Mouse (Mus musculus) limb, embryonic 10.5 days (tissue): ENCODE results near the gene Cyp2e1. TPM values are rescaled to one million over a fixed set of nuclear protein-coding genes. Genes with fewer than 3 reads are reported as not detected.

ENCODE experiments used
- DNase-seq: peaks from one replicate; pipeline ENCODE4 v3.0.0-alpha.2; 2017; ENCODE audit warnings: low spot score
- H3K27ac ChIP-seq: fragments of 300-500 bp; sonication (generic); 2 replicates; pipeline ENCODE4 v1.5.1; 2016; ENCODE audit warnings: mild to moderate bottlenecking
- H3K27me3 ChIP-seq: fragments of 300-500 bp; sonication (generic); 2 replicates; pipeline ENCODE4 v1.6.1; 2016; ENCODE audit warnings: low read depth, mild to moderate bottlenecking; ENCODE audit not compliant: poor library complexity, severe bottlenecking
- H3K36me3 ChIP-seq: fragments of 300-500 bp; sonication (generic); 2 replicates; pipeline ENCODE4 v1.6.1; 2016; ENCODE audit warnings: mild to moderate bottlenecking, moderate library complexity
- H3K4me1 ChIP-seq: fragments of 300-500 bp; sonication (generic); 2 replicates; pipeline ENCODE4 v1.6.1; 2016
- H3K4me3 ChIP-seq: fragments of 300-500 bp; sonication (generic); 2 replicates; pipeline ENCODE4 v1.5.1; 2016; ENCODE audit warnings: mild to moderate bottlenecking, moderate library complexity
- H3K9me3 ChIP-seq: fragments of 300-500 bp; sonication (generic); replicated peaks from 2 replicates; pipeline ENCODE4 v1.6.1; 2016; ENCODE audit warnings: mild to moderate bottlenecking
- WGBS: fragments of 180-500 bp; shearing (Covaris S2); methylation state at CpG from one replicate; pipeline ENCODE4 v1.1.7; 2016; 5-methylcytosine and 5-hydroxymethylcytosine counted together
- polyA plus RNA-seq: library from polyadenylated mRNA; unstranded; fragments of >200 nt; fragmentation: Nextera tagmentation; extraction: Ambion mirVana; gene quantifications from 2 replicates; pipeline ENCODE4 v1.2.1, GENCODE M21; 2016

The Cyp2e1 gene
- polyA plus RNA-seq, 1 experiment from 2014 or later: 0.09 TPM

DNA sequence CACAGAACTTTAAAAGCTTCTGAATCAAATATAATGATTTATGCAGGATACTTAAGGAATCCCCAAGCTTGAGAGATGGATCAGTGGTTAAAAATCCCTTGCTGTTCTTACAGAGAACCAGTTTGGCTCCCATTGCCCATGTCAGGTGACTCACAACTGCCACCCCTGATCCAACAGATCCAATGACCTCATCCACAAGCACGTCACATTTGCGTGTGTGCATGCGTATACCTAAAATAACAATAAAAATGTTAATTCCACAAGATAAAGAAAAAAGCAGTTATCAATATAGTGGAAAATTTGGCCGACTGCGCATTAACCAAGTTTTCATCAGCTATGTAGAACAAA is 57.7 kb downstream of the Cyp2e1 start:
- H3K27ac ChIP-seq: 0 out of 2 replicates have a peak overlapping the region, but pooled peaks have one; percentile 65
- H3K4me1 ChIP-seq: peaks cover 11% of the 10 kb centered on the region
- no peaks in the 10 kb centered on the region for H3K27me3 ChIP-seq
- no peaks in the 10 kb centered on the region for H3K9me3 ChIP-seq
- no peaks in the 10 kb centered on the region for H3K36me3 ChIP-seq
- H3K4me3 ChIP-seq: peak overlapping the region; percentile 64
- WGBS: 59% methylated on average over 5 of the region's 5 CpGs
- no peak for DNase-seq

GRCm38 (mm10) chr7:140821653-140822329 is 58.3 kb downstream of the Cyp2e1 start, which contains the start of gene Zfp941:
Gene Zfp941, minus strand, starts transcription at chr7:140822178.
- H3K4me3 ChIP-seq: peak within 1 kb of the TSS; percentile 64
- H3K27me3 ChIP-seq: no peaks in the 10 kb centered on the region
- peak; percentile 70 for DNase-seq
- 2% methylated on average over 21 of the region's 21 CpGs for WGBS
- H3K9me3 ChIP-seq: no peaks in the 10 kb centered on the region
- H3K27ac ChIP-seq: peak within 1 kb of the TSS; percentile 65
- H3K4me1 ChIP-seq: peaks cover 11% of the 10 kb centered on the region
- H3K36me3 ChIP-seq: no peaks in the 10 kb centered on the region

DNA sequence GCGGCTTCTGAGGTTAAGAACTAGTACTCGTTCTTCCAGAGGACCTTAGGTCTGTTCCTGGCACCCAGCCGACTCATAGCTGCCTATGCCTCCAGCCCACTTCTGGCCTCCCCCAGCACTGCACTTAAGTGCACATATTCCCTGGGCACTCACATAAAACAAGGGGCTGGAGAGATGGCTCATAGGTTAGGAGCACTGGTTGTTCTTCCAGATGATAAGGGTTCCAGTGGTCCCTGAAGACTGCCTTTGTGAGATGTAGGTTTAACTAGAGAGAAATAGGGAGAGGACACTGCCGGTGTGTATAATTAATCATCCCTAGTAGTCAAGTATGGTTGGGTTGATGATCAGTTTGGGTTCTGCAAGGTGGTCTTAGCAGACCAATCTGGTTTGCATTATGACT is 59.2 kb downstream of the Cyp2e1 start:
- Histone ChIP-seq H3K4me1 (peaks cover 11% of the 10 kb centered on the region), H3K4me3 (no peak overlapping the region), H3K27ac (no peak overlapping the region), H3K36me3 (no peaks in the 10 kb centered on the region), H3K27me3 (0 out of 2 replicates have a peak, but pooled peaks cover 6% of the 10 kb centered on the region), H3K9me3 (no peaks in the 10 kb centered on the region)
- WGBS: 90% methylated on average over 4 of the region's 4 CpGs
- DNase-seq: no peak

Other genes with a start within 250 kb of the Cyp2e1 start
- not detected in 2 replicates for gene Olfr538, start 195.9 kb upstream of the Cyp2e1 start, polyA plus RNA-seq
- not detected in 2 replicates for gene Olfr46, start 162.5 kb upstream of the Cyp2e1 start, polyA plus RNA-seq
- not detected in 2 replicates for gene Olfr61, start 134.8 kb upstream of the Cyp2e1 start, polyA plus RNA-seq
- not detected in 2 replicates for gene Olfr53, start 117.3 kb upstream of the Cyp2e1 start, polyA plus RNA-seq
- not detected in 2 replicates for gene Olfr539, start 103.8 kb upstream of the Cyp2e1 start, polyA plus RNA-seq
- 0.03 TPM in 1 of 2 replicates, not detected in the other for gene Olfr45, start 81.8 kb upstream of the Cyp2e1 start, polyA plus RNA-seq
- gene Olfr541, start 66.5 kb upstream of the Cyp2e1 start, polyA plus RNA-seq: not detected in 2 replicates
- 0.10 and 0.23 TPM in 2 replicates for gene Syce1, start 24.1 kb downstream of the Cyp2e1 start, polyA plus RNA-seq
- gene Zfp941, start 58.4 kb downstream of the Cyp2e1 start, polyA plus RNA-seq: 2.1 and 2.2 TPM in 2 replicates
- gene Urah, start 71.3 kb downstream of the Cyp2e1 start, polyA plus RNA-seq: 0.75 and 0.95 TPM in 2 replicates
- not detected in 2 replicates for gene Scgb1c1, start 81.8 kb downstream of the Cyp2e1 start, polyA plus RNA-seq
- gene Odf3, start 84.1 kb downstream of the Cyp2e1 start, polyA plus RNA-seq: not detected in 2 replicates
- not detected in 2 replicates for gene Gm45785, start 92.6 kb downstream of the Cyp2e1 start, polyA plus RNA-seq
- 45.2 and 54.2 TPM in 2 replicates for gene Ric8a, start 93.2 kb downstream of the Cyp2e1 start, polyA plus RNA-seq
- gene Bet1l, start 93.8 kb downstream of the Cyp2e1 start, polyA plus RNA-seq: 23.0 and 26.1 TPM in 2 replicates
- gene Psmd13, start 118.2 kb downstream of the Cyp2e1 start, polyA plus RNA-seq: 353 and 364 TPM in 2 replicates
- gene Sirt3, start 118.6 kb downstream of the Cyp2e1 start, polyA plus RNA-seq: 25.4 and 27.6 TPM in 2 replicates
- 0.49 TPM in 1 of 2 replicates, not detected in the other for gene Cox8b, start 136.7 kb downstream of the Cyp2e1 start, polyA plus RNA-seq
- 0.06 and 0.26 TPM in 2 replicates for gene Nlrp6, start 157.2 kb downstream of the Cyp2e1 start, polyA plus RNA-seq
- gene Pgghg, start 177.7 kb downstream of the Cyp2e1 start, polyA plus RNA-seq: 11.4 and 15.4 TPM in 2 replicates
- 4.2 and 5.9 TPM in 2 replicates for gene Ifitm5, start 186.6 kb downstream of the Cyp2e1 start, polyA plus RNA-seq
- not detected in 2 replicates for gene Gm45717, start 192.2 kb downstream of the Cyp2e1 start, polyA plus RNA-seq
- gene Ifitm2, start 192.2 kb downstream of the Cyp2e1 start, polyA plus RNA-seq: 904 and 922 TPM in 2 replicates
- gene Ifitm1, start 203.5 kb downstream of the Cyp2e1 start, polyA plus RNA-seq: 27.9 and 43.1 TPM in 2 replicates
- gene Ifitm3, start 247.0 kb downstream of the Cyp2e1 start, polyA plus RNA-seq: 54.0 and 56.4 TPM in 2 replicates